8 mouse cellular contexts compared by ENCODE assay signal in the genomic region with DNA sequence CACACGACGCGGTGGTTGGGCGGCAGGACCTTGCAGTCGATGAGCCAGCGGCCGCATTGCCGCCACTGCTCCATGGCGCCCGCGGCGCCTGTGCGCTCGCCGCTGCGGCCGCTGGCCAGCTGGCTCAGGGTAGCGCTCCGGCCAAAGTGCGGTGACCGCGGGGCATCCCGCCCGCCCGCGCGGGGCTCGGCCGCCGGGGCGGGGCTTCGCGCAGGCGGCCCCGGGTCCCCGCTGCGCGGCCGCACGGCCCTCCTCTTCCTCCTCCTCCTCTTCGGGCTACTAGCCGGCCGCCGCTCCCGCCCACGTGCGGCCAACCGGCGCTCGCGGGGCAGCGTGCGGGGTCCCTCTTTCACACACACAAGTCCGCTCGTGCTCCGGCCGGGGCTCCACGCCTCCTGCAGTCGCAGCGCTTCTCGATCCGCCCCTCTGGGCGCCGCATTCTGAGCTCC. TPM values are rescaled to one million over a fixed set of nuclear protein-coding genes. Genes with fewer than 3 reads are reported as not detected.
DNase-seq lines count a peak whose midpoint lies in the region; ATAC-seq and TF ChIP-seq lines count a peak whose summit lies in the region.

No protein-coding gene starts in this region.

- no peak for TF ChIP-seq CTCF in C2C12 (IDR thresholded peaks at IDR 0.05; ENCODE audit: control insufficient read depth, insufficient read depth, insufficient read length)
- TF ChIP-seq CTCF in cortical plate, adult 2 months (IDR thresholded peaks at IDR 0.05; ENCODE audit: extremely low read depth, insufficient read depth, low read length), result no peak

- peaks cover 35% of the 10 kb centered on the region for H3K79me3 ChIP-seq in C2C12 (ENCODE audit: low read depth)

- H3K79me2 ChIP-seq in C2C12 (ENCODE audit: control insufficient read depth, insufficient read depth), result peaks cover 50% of the 10 kb centered on the region

- ATAC-seq in cerebellum, adult (ENCODE audit: insufficient number of reproducible peaks, low FRiP score, low TSS enrichment), result no peak
- ATAC-seq in hindbrain, embryonic 12.5 days (ENCODE audit: low FRiP score), result peak; percentile 47
- peak; percentile 44 for ATAC-seq in limb, embryonic 15.5 days (ENCODE audit: insufficient number of reproducible peaks, low FRiP score, low TSS enrichment, low read depth)
- ATAC-seq in neural tube, embryonic 13.5 days (ENCODE audit: low read depth), result peak; percentile 29
- no peak for ATAC-seq in frontal cortex, adult (ENCODE audit: low TSS enrichment)

- no peak overlapping the region; the same call in 1 of the 2 replicates for H3K27ac ChIP-seq in cortical plate, adult 2 months (ENCODE audit: insufficient read depth, low read length)
- H3K27ac ChIP-seq in hindbrain, embryonic 12.5 days, result peak overlapping the region; percentile 89
- peak overlapping the region; percentile 79 for H3K27ac ChIP-seq in limb, embryonic 15.5 days
- H3K27ac ChIP-seq in neural tube, embryonic 13.5 days (replicated peaks), result peak overlapping the region; percentile 90

- no peak for TF ChIP-seq POLR2A in cortical plate, adult 2 months (IDR thresholded peaks at IDR 0.05; ENCODE audit: extremely low read depth, insufficient read depth, low read length)

- H3K36me3 ChIP-seq in C2C12 (ENCODE audit: control insufficient read depth, insufficient read depth), result no peaks in the 10 kb centered on the region
- H3K36me3 ChIP-seq in hindbrain, embryonic 12.5 days, result no peaks in the 10 kb centered on the region
- no peaks in the 10 kb centered on the region for H3K36me3 ChIP-seq in limb, embryonic 15.5 days
- no peaks in the 10 kb centered on the region for H3K36me3 ChIP-seq in neural tube, embryonic 13.5 days

- WGBS in hindbrain, embryonic 12.5 days, result under 1% methylated on average over 54 of the region's 64 CpGs
- under 1% methylated on average over 47 of the region's 64 CpGs for WGBS in limb, embryonic 15.5 days
- WGBS in neural tube, embryonic 13.5 days, result under 1% methylated on average over 43 of the region's 64 CpGs

- H3K4me2 ChIP-seq in hindbrain, embryonic 12.5 days (replicated peaks), result peak overlapping the region; percentile 96
- H3K4me2 ChIP-seq in limb, embryonic 15.5 days, result peak overlapping the region; percentile 99
- peak overlapping the region; percentile 96 for H3K4me2 ChIP-seq in neural tube, embryonic 13.5 days

- H3ac ChIP-seq in C2C12 (ENCODE audit: control insufficient read depth, insufficient read length, low read depth), result peak overlapping the region; percentile 83

- peak overlapping the region; percentile 75 for H3K4me3 ChIP-seq in C2C12 (ENCODE audit: insufficient read depth, poor library complexity, severe bottlenecking)
- peak overlapping the region; percentile 62 for H3K4me3 ChIP-seq in cortical plate, adult 2 months (ENCODE audit: insufficient read depth, low read length)
- H3K4me3 ChIP-seq in hindbrain, embryonic 12.5 days, result peak overlapping the region; percentile 75
- H3K4me3 ChIP-seq in limb, embryonic 15.5 days, result peak overlapping the region; percentile 87
- peak overlapping the region; percentile 95 for H3K4me3 ChIP-seq in neural tube, embryonic 13.5 days

- H3K27me3 ChIP-seq in C2C12 (ENCODE audit: control insufficient read depth, insufficient read depth, insufficient read length), result no peaks in the 10 kb centered on the region
- H3K27me3 ChIP-seq in hindbrain, embryonic 12.5 days, result no peaks in the 10 kb centered on the region; the same call in 1 of the 2 replicates
- H3K27me3 ChIP-seq in limb, embryonic 15.5 days, result no peaks in the 10 kb centered on the region
- no peaks in the 10 kb centered on the region for H3K27me3 ChIP-seq in neural tube, embryonic 13.5 days

- peak; percentile 26 to 59 for DNase-seq in cerebellum, adult 18-20 months

- no peaks in the 10 kb centered on the region for H3K4me1 ChIP-seq in cortical plate, adult 2 months (ENCODE audit: control insufficient read depth, insufficient read depth, low read length)
- H3K4me1 ChIP-seq in hindbrain, embryonic 12.5 days, result peaks cover 50% of the 10 kb centered on the region
- H3K4me1 ChIP-seq in limb, embryonic 15.5 days, result peaks cover 45% of the 10 kb centered on the region
- peaks cover 51% of the 10 kb centered on the region for H3K4me1 ChIP-seq in neural tube, embryonic 13.5 days (replicated peaks)

- H3K9ac ChIP-seq in hindbrain, embryonic 12.5 days, result peak overlapping the region; percentile 82
- peak overlapping the region; percentile 68 for H3K9ac ChIP-seq in limb, embryonic 15.5 days
- peak overlapping the region; percentile 96 for H3K9ac ChIP-seq in neural tube, embryonic 13.5 days

- H3K9me3 ChIP-seq in hindbrain, embryonic 12.5 days (replicated peaks), result no peaks in the 10 kb centered on the region
- H3K9me3 ChIP-seq in limb, embryonic 15.5 days, result no peaks in the 10 kb centered on the region
- H3K9me3 ChIP-seq in neural tube, embryonic 13.5 days, result no peaks in the 10 kb centered on the region

TF ChIP-seq in C2C12, 6 proteins besides CTCF, POLR2A, EP300 and RAD21:
- TF ChIP-seq MYOD1 (IDR thresholded peaks at IDR 0.05; ENCODE audit: control insufficient read depth, insufficient read length, low read depth), result no peak

RNA-seq across cellular contexts. Expression of gene Vav2, which starts 0.4 kb away (rescaled TPM):
- polyA plus RNA-seq in C2C12 (2012; fragmentation: generic; extraction: Trizol), result 13.0 TPM
- 10.4 and 11.0 TPM in 2 replicates for polyA plus RNA-seq in cortical plate, adult 2 months (2012; rRNA removed)
- 23.0 and 23.6 TPM in 2 replicates for polyA plus RNA-seq in hindbrain, embryonic 12.5 days (2016; fragmentation: Nextera tagmentation; extraction: Ambion mirVana)
- 4.6 and 5.0 TPM in 2 replicates for polyA plus RNA-seq in limb, embryonic 15.5 days (2015; fragmentation: Nextera tagmentation; extraction: Ambion mirVana)
- 14.8 and 15.3 TPM in 2 replicates for polyA plus RNA-seq in neural tube, embryonic 13.5 days (2015; fragmentation: Nextera tagmentation; extraction: Ambion mirVana)

RNA-seq across cellular contexts. Expression of gene Brd3os, which starts 15.7 kb away (rescaled TPM):
- 5.5 TPM for polyA plus RNA-seq in C2C12 (2012; fragmentation: generic; extraction: Trizol)
- polyA plus RNA-seq in cortical plate, adult 2 months (2012; rRNA removed), result 48.0 and 48.2 TPM in 2 replicates
- 18.9 and 19.3 TPM in 2 replicates for polyA plus RNA-seq in hindbrain, embryonic 12.5 days (2016; fragmentation: Nextera tagmentation; extraction: Ambion mirVana)
- 11.8 and 12.6 TPM in 2 replicates for polyA plus RNA-seq in limb, embryonic 15.5 days (2015; fragmentation: Nextera tagmentation; extraction: Ambion mirVana)
- 30.0 and 30.5 TPM in 2 replicates for polyA plus RNA-seq in neural tube, embryonic 13.5 days (2015; fragmentation: Nextera tagmentation; extraction: Ambion mirVana)

Comparison
In these comparisons a context has a peak if more than half of its experiments do, and no peak if none do; other contexts are left out.
1. ATAC-seq: peak in hindbrain, embryonic 12.5 days (single experiment), limb, embryonic 15.5 days (single experiment) and neural tube, embryonic 13.5 days (single experiment); none in cerebellum, adult (single experiment) and frontal cortex, adult (single experiment).
2. Peak in every context shown above with its lines, with median percentiles within 50 percentile points of each other: H3K4me3 ChIP-seq, H3K4me2 ChIP-seq and H3K9ac ChIP-seq.